Mouse (Mus musculus): ENCODE data around the gene Stat2. TPM values are rescaled to one million over a fixed set of nuclear protein-coding genes. Genes with fewer than 3 reads are reported as not detected.

The Stat2 gene
- polyA plus RNA-seq, 1 experiment from 2014 or later, result 10.9 TPM

DNA sequence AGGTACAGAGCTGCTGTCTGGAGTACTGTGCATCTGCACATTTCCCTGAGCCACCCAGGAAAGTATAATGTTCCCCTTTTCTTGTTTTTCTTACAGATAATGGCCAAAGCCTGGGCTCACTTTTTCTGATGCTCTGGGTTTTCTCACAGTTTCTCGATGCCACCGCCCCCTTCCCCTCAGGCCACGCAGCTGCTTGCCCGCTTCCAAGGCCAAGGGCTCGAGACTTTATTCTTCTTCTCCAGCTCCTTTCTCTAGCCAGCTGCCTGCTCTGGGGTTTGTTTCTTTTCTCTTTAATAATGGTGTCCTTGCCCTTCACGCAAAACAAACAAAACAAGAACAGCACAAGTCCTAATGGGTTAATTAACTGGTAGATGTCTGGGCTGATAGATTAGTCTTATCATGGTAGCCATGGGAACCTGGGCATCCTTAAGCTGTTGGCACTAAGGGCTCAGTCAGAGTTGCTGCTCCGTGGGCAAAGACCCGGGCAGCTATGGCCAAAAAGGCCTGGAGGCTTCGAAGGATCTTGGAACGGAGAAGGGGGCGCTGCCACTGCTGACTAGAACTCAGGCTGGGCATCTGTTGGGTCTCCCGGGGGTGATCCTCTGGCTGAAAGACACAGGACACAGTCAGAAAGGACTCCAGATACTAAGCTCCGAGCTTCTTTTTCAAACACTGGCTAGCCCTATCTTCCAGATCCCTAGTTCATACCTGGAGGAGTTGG is 26.2 kb downstream of the Stat2 start:
- H3K4me3 ChIP-seq (replicated peaks; ENCODE audit: low read depth, low read length), result no peak overlapping the region
- no peaks in the 10 kb centered on the region for H3K9me3 ChIP-seq (replicated peaks; ENCODE audit: low read length)
- ATAC-seq (replicated peaks; ENCODE audit: low FRiP score, low read depth) (no peak), DNase-seq (ENCODE audit: low spot score) (no peak)
- no peak for TF ChIP-seq CTCF (IDR thresholded peaks at IDR 0.05; ENCODE audit: low read depth)
- H3K36me3 ChIP-seq (ENCODE audit: insufficient read depth, low read length), result peaks cover 9% of the 10 kb centered on the region; the same call in 1 of the 2 replicates
- no peak overlapping the region for H3K27ac ChIP-seq
- H3K4me1 ChIP-seq (replicated peaks; ENCODE audit: insufficient read depth, low read length), result no peaks in the 10 kb centered on the region
- H3K9ac ChIP-seq (ENCODE audit: low read depth, low read length), result no peak overlapping the region
- H3K4me2 ChIP-seq (ENCODE audit: low read length), result no peak overlapping the region
- H3K27me3 ChIP-seq (ENCODE audit: insufficient read depth, low read length), result no peaks in the 10 kb centered on the region
- WGBS, result 79% methylated on average over 13 of the region's 13 CpGs

- Histone ChIP-seq H3K4me3 (replicated peaks; ENCODE audit: low read depth, low read length) (no peak overlapping the region), H3K4me2 (ENCODE audit: low read length) (no peak overlapping the region), H3K27me3 (ENCODE audit: insufficient read depth, low read length) (no peaks in the 10 kb centered on the region), H3K27ac (no peak overlapping the region), H3K36me3 (ENCODE audit: insufficient read depth, low read length) (0 out of 2 replicates have a peak, but pooled peaks cover 2% of the 10 kb centered on the region), H3K9ac (ENCODE audit: low read depth, low read length) (no peak overlapping the region), H3K4me1 (replicated peaks; ENCODE audit: insufficient read depth, low read length) (peaks cover 1% of the 10 kb centered on the region), H3K9me3 (replicated peaks; ENCODE audit: low read length) (no peaks in the 10 kb centered on the region)
- 71% methylated on average over 4 of the region's 4 CpGs for WGBS
- ATAC-seq (replicated peaks; ENCODE audit: low FRiP score, low read depth) (no peak), DNase-seq (ENCODE audit: low spot score) (no peak)
- TF ChIP-seq CTCF (IDR thresholded peaks at IDR 0.05; ENCODE audit: low read depth), result no peak
Measured at GRCm38 (mm10) chr10:128297221-128297620, 26.9 kb downstream of the Stat2 start.

GRCm38 (mm10) chr10:128297622-128298021 is 27.3 kb downstream of the Stat2 start:
- Histone ChIP-seq H3K36me3 (ENCODE audit: insufficient read depth, low read length) (no peaks in the 10 kb centered on the region), H3K27me3 (ENCODE audit: insufficient read depth, low read length) (no peaks in the 10 kb centered on the region), H3K9ac (ENCODE audit: low read depth, low read length) (no peak overlapping the region), H3K4me2 (ENCODE audit: low read length) (no peak overlapping the region), H3K4me3 (replicated peaks; ENCODE audit: low read depth, low read length) (no peak overlapping the region), H3K27ac (no peak overlapping the region), H3K4me1 (replicated peaks; ENCODE audit: insufficient read depth, low read length) (peaks cover 5% of the 10 kb centered on the region), H3K9me3 (replicated peaks; ENCODE audit: low read length) (no peaks in the 10 kb centered on the region)
- ATAC-seq (replicated peaks; ENCODE audit: low FRiP score, low read depth), result no peak; the same call in 1 of the 2 replicates
- TF ChIP-seq CTCF (IDR thresholded peaks at IDR 0.05; ENCODE audit: low read depth), result no peak
- WGBS, result 67% methylated on average over 11 of the region's 11 CpGs
- DNase-seq (ENCODE audit: low spot score), result peak; percentile 30

DNA sequence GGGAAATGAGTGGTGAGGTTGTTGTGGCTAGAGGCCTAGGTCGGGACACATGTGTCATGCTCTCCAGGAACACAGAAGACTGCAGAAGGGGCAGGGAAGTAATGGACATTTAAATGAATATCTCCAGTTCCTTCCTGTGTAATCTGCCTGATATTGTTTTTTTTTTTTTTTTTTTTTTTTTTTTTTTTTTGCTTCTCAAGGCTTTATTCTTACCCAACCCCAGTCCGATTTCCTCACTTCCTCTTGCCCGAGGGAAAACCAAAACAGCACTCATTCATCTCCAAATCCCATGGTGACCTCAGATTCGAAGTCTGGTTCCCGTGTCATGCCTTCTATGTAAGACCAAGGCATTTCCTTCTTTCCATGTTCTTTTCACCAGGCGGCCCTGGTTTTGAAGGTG is 27.9 kb downstream of the Stat2 start:
- WGBS, result 69% methylated on average over 6 of the region's 6 CpGs
- Histone ChIP-seq H3K4me3 (replicated peaks; ENCODE audit: low read depth, low read length) (no peak overlapping the region), H3K36me3 (ENCODE audit: insufficient read depth, low read length) (no peaks in the 10 kb centered on the region), H3K4me1 (replicated peaks; ENCODE audit: insufficient read depth, low read length) (peaks cover 7% of the 10 kb centered on the region), H3K9me3 (replicated peaks; ENCODE audit: low read length) (no peaks in the 10 kb centered on the region), H3K9ac (ENCODE audit: low read depth, low read length) (no peak overlapping the region), H3K27ac (no peak overlapping the region), H3K27me3 (ENCODE audit: insufficient read depth, low read length) (no peaks in the 10 kb centered on the region), H3K4me2 (ENCODE audit: low read length) (no peak overlapping the region)
- DNase-seq (ENCODE audit: low spot score), result no peak
- TF ChIP-seq CTCF (IDR thresholded peaks at IDR 0.05; ENCODE audit: low read depth), result no peak
- no peak for ATAC-seq (replicated peaks; ENCODE audit: low FRiP score, low read depth)

GRCm38 (mm10) chr10:128298702-128299171 is 28.4 kb downstream of the Stat2 start, which contains the start of gene Il23a:
Il23a (minus strand) TSS chr10:128298752.
- Histone ChIP-seq H3K4me2 (ENCODE audit: low read length) (no peak within 1 kb of the TSS), H3K36me3 (ENCODE audit: insufficient read depth, low read length) (no peaks in the 10 kb centered on the region), H3K27me3 (ENCODE audit: insufficient read depth, low read length) (no peaks in the 10 kb centered on the region), H3K4me3 (replicated peaks; ENCODE audit: low read depth, low read length) (no peak within 1 kb of the TSS), H3K4me1 (replicated peaks; ENCODE audit: insufficient read depth, low read length) (peaks cover 7% of the 10 kb centered on the region), H3K27ac (no peak within 1 kb of the TSS), H3K9ac (ENCODE audit: low read depth, low read length) (no peak within 1 kb of the TSS), H3K9me3 (replicated peaks; ENCODE audit: low read length) (no peaks in the 10 kb centered on the region)
- 75% methylated on average over 11 of the region's 11 CpGs for WGBS
- ATAC-seq (replicated peaks; ENCODE audit: low FRiP score, low read depth), result no peak
- TF ChIP-seq CTCF (IDR thresholded peaks at IDR 0.05; ENCODE audit: low read depth), result no peak
- no peak for DNase-seq (ENCODE audit: low spot score)

- 36% methylated on average over 3 of the region's 3 CpGs for WGBS
- Histone ChIP-seq H3K9me3 (replicated peaks; ENCODE audit: low read length) (no peaks in the 10 kb centered on the region), H3K9ac (ENCODE audit: low read depth, low read length) (peak overlapping the region; percentile 81), H3K36me3 (ENCODE audit: insufficient read depth, low read length) (0 out of 2 replicates have a peak, but pooled peaks cover 5% of the 10 kb centered on the region), H3K27ac (peak overlapping the region; percentile 98), H3K4me2 (ENCODE audit: low read length) (peak overlapping the region; percentile 84), H3K27me3 (ENCODE audit: insufficient read depth, low read length) (no peaks in the 10 kb centered on the region), H3K4me3 (replicated peaks; ENCODE audit: low read depth, low read length) (peak overlapping the region; percentile 57), H3K4me1 (replicated peaks; ENCODE audit: insufficient read depth, low read length) (peaks cover 15% of the 10 kb centered on the region)
- ATAC-seq (replicated peaks; ENCODE audit: low FRiP score, low read depth) (no peak), DNase-seq (ENCODE audit: low spot score) (no peak)
- no peak for TF ChIP-seq CTCF (IDR thresholded peaks at IDR 0.05; ENCODE audit: low read depth)
Measured at GRCm38 (mm10) chr10:128302357-128302756, 32.0 kb downstream of the Stat2 start.

Measured in kidney, postnatal 0 days (tissue).